Mouse (Mus musculus) layer of hippocampus, postnatal 10 days (tissue): ENCODE measurements around the gene Slc17a5. TPM values are rescaled to one million over a fixed set of nuclear protein-coding genes. Genes with fewer than 3 reads are reported as not detected.

ENCODE experiments used
- DNase-seq, 2 experiments: peaks; one replicate each; pipeline ENCODE4 v3.0.0; 2021; ENCODE audit warnings: low spot score in 2 of 2
- long read RNA-seq: library from polyadenylated mRNA; stranded (forward); transcript quantifications from one replicate; pipeline ENCODE4 v2.0.0, GENCODE M21; 2023
- total RNA-seq, 2 experiments: library from RNA; stranded (reverse); gene quantifications; 2 replicates each; pipeline ENCODE4 v1.2.3; 2021

The Slc17a5 gene
- 10 to 100 TPM; 13.4 to 16.2 TPM for total RNA-seq
- long read RNA-seq, partial matches to known transcripts, result 1 of 11 reads
- long read RNA-seq, other reads (novel, unspliced or antisense), result 7 of 11 reads

DNA sequence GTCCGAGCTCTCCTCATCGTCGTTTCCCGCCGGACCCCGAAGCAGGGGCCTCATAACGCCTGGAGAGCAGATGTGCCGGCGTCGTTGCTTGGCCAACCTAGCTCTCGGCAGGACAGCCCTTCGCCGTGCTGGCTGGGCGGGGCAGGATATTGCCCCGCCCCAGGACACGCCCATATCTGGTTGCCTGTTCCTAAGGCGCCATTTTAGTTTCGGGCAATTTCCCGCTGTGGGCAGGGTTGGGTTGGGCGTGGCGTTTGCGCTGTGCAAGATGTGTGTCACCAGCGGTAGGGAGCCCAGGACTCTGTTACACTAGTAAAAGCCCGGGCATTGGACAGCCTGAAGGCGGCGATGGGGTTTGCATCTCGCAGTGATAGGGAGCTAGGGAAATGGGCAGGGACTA lies at the start of gene Slc17a5:
TSS of gene Slc17a5 (minus strand) at position 128 of the 400 bp plus-strand sequence.
- DNase-seq, result peak; percentile 90 to 92

DNA sequence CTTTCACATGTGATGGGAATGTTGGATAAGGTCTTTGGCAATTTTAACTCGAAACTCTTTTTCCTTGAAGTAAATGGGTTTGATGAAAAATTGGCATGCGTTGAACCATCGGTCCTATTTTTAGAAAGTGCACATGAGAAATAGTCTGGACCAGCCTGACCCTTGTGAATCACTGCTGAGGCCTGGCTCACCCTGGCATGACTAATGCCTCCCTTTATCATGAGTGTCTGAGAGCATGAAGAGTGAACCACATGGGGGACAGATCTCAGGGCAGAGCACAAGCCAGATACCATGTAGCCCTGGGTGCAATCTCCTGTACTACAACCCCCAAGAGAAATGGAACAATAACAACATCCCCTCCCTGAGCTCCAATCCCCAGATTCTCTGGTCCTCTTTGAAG lies 46.1 kb upstream of the Slc17a5 start:
- no peak for DNase-seq

GRCm38 (mm10) chr9:78631755-78632434 lies 44.1 kb upstream of the Slc17a5 start:
- no peak for DNase-seq

DNA sequence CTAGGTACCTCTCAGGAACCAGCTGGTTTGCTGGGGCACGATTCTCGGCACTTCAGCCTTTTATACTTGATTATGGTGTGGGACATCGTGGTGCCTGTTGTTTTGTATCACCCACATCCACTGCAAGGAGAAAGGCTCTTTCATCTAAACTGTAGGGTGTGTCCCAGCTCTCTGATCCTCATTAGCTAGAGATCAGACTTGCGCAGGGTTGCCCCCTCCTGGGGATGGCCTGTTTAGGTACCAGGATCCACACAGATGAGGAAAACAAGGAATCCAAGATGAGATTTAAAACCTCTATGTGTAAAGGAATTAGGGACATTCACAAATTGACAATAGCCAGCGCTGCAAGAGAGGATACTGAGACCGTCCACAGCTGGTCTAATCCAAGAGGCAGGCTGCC lies 42.1 kb upstream of the Slc17a5 start:
- DNase-seq, result no peak

- no peak for DNase-seq
Observed at GRCm38 (mm10) chr9:78623301-78623747, 35.5 kb upstream of the Slc17a5 start.

- DNase-seq, result no peak
Observed at GRCm38 (mm10) chr9:78619285-78619684, 31.4 kb upstream of the Slc17a5 start.

GRCm38 (mm10) chr9:78615401-78616021 lies 27.7 kb upstream of the Slc17a5 start, which contains the start of gene Cd109:
TSS of gene Cd109 (plus strand) at chr9:78615546.
- peak; percentile 28 to 31 for DNase-seq

DNA sequence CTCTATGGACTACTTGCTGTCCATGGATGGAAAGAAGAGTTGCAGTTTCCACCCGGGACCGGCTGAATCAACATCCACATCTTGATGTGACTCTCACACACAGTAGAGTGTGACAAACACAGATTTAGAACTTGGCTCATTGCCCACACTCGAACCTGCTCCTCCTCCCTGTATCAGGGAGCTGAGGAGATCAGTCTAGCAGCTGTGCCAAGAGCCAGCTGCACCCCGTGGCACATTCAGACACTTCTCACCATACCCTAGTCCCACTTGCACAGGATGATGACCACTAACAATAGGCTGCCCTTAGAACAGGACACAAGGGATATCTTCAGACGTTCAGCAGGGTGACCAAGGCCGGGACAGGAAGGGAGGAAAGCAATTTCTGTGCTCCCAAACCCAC lies 26.4 kb upstream of the Slc17a5 start:
- peak in 1 of 2 experiments; percentile 14 for DNase-seq

DNA sequence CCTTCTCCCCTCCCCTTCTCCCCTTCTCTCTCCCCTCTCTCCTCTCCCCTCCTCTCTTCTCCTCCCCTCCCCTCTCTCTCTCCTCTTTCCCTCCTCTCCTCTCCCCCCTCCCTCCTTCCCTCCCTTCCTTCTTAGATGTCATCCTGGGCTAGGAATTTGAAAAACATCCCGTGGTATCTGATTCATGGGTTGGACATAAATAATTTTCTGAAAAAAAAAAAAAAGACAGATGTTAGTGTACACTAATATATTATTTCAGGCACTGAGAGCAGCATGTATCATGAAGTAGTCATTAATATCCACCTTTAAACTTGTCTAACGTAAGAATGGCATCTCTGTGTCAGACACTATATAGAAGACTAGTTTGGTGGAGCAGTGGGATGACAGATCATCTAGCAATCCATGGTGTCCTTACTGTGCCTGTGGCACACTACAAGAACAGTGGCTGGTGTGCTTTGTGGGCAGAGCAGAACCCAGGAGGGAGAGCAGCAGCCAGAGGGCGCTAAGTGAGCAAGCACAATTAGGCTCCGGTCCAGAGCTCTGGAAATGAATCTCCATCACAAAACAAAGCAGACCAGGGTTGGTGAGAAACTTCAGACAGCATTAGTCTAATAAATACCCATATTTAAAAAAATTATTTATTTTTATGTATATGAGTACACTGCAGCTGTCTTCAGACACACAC lies 13.3 kb upstream of the Slc17a5 start:
- DNase-seq, result peak; percentile 52 to 62

DNA sequence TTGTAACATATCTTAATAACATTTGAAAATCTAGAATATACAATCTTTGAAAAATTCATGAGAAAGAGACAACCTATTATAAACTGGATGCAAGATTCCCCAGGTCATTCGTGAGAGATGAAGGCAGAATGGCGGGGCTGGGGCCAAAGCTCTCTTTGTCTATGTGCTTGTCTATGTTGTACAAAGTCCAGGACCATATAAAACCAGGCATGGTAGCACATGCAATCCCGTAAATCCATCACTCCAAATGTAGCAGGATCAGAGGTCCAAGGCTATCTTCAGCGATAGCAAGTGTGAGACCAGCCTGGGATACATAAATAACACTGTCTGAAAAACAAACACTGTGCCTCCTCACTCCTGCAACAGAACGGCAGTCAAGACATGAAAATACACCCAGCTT lies 12.1 kb upstream of the Slc17a5 start:
- no peak for DNase-seq

GRCm38 (mm10) chr9:78596834-78597233 lies 9.0 kb upstream of the Slc17a5 start:
- DNase-seq, result peak; percentile 56 to 58

GRCm38 (mm10) chr9:78595769-78596555 lies 8.1 kb upstream of the Slc17a5 start:
- DNase-seq, result no peak

- DNase-seq, result no peak
Observed at GRCm38 (mm10) chr9:78595257-78595656, 7.4 kb upstream of the Slc17a5 start.

- no peak for DNase-seq
Observed at GRCm38 (mm10) chr9:78590471-78590870, 2.6 kb upstream of the Slc17a5 start.

DNA sequence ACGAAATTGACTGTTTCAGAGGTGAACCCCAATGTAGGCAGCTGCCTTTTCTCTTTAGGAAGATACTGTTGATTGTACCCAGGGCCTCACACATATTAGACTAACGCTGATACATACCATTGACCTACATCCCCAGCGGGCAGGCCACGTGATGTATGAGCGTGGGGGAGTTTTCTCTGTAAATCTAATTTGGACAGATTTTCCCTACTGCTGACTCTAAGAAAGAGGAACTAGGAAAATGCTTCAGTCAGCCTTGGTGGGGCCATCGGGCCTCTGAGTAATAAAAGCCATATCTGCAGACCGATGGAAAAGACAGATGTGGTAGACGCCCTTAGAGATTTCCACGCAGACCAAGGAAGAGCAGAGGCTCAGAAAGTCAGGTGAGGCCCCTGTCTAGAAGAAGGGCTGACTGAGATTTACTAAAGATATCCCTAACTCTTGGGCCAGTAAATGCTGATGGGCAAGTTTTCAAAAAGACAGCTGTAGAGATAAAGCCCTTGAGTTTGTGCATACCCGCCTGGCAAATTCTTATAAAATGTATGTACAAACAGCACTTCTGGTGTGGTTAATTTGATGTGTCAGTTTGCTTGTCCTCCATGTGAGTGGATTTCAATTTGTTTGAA lies 681 bp upstream of the Slc17a5 start:
- no peak for DNase-seq

DNA sequence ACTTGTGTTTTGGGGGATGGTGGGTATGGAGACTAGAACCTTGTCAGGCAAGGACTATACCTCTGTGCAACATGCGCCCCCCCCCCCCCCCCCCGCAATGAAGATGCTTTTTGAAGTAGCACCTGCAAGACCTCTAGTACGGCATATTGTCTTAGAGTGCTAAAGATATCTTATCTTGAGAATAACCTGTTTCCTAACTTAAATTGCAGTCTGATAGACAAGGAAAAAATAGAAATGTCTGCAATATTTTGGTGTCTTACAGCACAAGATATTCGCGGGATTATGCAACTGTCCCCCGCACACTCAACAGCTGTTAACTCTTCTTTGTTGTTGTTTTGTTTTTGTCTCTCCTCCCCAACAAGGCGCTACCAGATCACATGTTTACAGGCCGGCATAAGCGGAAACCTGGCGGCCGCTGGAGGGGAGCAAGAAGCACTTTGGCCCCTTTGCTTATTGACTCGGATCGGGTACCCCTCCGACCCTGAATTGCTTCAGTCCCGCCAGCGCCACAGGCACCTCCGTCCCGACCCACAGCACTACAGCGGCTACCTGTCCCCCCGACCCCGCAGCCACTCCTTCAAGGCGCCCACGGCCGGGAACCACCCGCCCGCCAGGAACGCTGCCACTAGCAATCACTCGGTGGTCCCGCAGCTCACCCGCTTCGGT lies 490 bp downstream of the Slc17a5 start:
- no peak for DNase-seq

DNA sequence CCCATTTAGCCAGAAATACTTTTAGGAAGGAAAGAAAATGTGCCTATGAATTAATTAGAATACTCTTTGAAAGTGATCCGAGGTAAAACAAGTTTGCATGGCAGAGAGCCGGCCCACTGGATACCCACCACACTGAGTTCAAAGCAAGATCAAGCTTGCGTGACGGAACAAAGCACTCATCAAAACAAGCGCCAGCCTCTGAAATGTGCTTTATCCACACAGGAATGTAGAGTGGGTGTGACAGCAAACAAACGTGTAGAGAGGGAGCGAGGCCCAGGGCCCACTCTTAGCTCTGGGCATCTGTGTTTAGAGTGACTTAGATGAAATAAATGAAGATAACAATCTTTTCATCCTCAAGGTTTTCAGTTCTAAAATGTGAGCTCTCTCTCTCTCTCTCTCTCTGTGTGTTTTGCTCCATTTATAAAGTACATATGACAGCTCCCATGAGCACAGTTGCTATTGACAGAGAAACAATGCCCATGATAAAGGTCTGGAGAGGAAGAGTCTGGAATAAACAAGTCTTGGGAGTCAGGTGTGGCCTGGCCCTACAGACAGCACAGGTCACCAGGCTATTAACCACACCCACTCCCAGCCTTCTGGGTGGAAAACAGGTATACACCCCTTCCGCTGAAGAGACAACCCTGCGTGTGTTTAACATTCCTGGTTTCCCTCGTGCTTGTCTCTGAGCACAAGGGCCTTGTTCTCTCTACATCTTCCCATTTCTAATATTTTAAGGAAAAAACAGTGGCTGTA lies 8.0 kb downstream of the Slc17a5 start:
- DNase-seq, result no peak

DNA sequence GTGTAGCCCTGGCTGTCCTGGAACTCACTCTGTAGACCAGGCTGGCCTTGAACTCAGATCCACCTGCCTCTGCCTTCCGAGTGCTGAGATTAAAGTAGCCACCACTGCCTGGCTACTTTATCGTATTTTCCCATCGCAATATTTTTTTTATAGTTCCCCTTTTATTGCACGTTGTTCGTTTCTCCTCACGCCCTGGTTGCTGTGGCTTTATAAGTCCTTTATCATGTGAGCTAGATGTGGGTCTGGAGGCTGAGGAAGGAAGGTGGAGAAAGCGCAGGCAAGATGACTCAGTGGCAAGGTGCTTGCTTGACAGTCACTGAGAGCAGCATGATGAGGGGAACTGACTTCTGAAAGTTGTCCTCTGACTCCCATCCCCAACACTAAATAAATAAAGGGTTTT lies 9.0 kb downstream of the Slc17a5 start:
- no peak for DNase-seq

- no peak for DNase-seq
Observed at GRCm38 (mm10) chr9:78576466-78576865, 11.4 kb downstream of the Slc17a5 start.

DNA sequence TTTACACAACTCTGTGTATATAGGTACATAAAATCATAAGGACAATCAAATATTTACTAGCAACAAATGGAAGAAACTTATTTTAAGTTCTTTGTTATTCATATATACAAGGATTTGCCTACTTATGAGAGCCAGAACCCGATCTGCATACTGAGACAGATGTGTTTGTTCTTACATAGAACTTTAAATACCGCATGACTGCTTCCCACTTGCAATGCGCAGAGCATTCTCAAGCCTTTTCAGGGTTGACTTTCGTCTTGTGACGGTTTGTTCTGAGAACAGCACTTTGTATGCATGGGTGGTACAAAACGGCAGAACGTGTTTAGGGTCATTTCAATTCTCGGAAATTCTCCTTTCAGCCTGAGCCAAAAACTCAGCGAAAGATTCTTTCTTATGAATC lies 17.9 kb downstream of the Slc17a5 start:
- no peak for DNase-seq
